Mouse (Mus musculus) kidney, postnatal 36 days (tissue): ENCODE measurements around the gene Scgb2b12.
"Not testable (repeated sequence)": the region's sequence is repeated elsewhere in the genome, so short reads cannot be mapped to it uniquely, and the experiment has no call there.

Experiments
- DNase-seq, 2 experiments: peaks; one replicate each; pipeline ENCODE4 v3.0.0; 2021 to 2022; ENCODE audit warnings: mixed read lengths in 2 of 2

Scgb2b12 gene

GRCm38 (mm10) chr7:32327145-32327544, at the start of gene Scgb2b12:
Scgb2b12 (minus strand) TSS chr7:32327245.
- not testable (repeated sequence) for DNase-seq

GRCm38 (mm10) chr7:32333882-32334281, 6.8 kb upstream of the Scgb2b12 start, which contains the start of gene Scgb1b12:
Scgb1b12 (plus strand) TSS chr7:32334182.
- DNase-seq = not testable (repeated sequence)
